Mouse (Mus musculus) spleen, adult 2 months (tissue): ENCODE measurements around the gene Gm20388.

Experiments
- CTCF ChIP-seq: fragments of 200-500 bp; IDR thresholded peaks from 2 replicates; pipeline ENCODE4 v1.5.1; 2011; ENCODE audit warnings: mild to moderate bottlenecking, inconsistent platforms; ENCODE audit not compliant: insufficient read depth, insufficient read length, insufficient replicate concordance; ENCODE audit errors: extremely low read depth
- POLR2A ChIP-seq: fragments of 200-500 bp; IDR thresholded peaks from 2 replicates; pipeline ENCODE4 v1.6.1; 2011; ENCODE audit warnings: low read depth, low read length, inconsistent platforms

DNA sequence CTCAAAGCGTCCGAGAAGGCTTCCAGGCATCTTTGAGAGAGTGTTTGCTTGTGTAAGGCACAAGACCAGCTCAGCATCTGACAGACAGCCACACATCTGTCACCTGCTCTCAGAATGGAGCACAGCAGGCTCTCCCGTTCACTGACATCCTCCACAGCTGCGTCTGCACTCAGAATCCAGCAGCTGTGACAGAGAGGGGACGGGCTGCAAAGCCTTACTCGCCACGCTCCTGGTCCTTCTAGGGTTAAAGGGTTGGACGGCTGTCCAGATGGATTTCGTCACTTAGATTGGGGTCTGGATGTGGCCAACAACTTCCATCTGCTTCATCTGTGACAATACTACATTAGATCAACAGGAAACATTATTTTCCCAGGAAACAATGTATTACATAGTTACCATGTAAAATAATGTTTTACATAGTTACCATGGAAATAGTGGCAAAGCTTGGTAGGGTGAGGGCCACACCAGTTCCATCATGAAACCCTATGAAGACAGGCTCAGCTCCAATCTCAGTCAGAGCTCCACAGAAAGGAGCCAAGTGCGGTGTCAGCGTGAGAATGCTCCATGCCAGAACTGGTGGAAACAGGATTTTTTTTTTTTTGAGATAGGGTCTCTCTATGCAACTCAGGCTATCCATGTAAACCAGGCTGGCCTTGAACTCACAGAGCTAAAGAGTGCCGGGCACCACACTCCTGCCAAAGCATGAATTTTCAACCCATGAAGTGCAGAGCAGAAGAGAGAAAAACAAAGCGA is 785.9 kb downstream of the Gm20388 start:
- TF ChIP-seq CTCF (no peak), POLR2A (no peak)
